Mouse (Mus musculus) E14TG2a.4 (cell line): ENCODE measurements at regions not wholly inside any gene's neighbourhood (a gene's known extent, or its start where the extent isn't known, plus 50 kb on each side); places are given as distances from the start of the nearest gene placed in this dataset.
A peak's percentile ranks its signal among the peaks of the same experiment; 100 is the strongest.

Experiments used
- H3K27me3 ChIP-seq: 2 replicates; pipeline ENCODE4 v1.6.1; 2014; ENCODE audit warnings: low read length, control low read depth; ENCODE audit not compliant: insufficient read depth
- H3K36me3 ChIP-seq: 2 replicates; pipeline ENCODE4 v1.6.1; 2014; ENCODE audit warnings: low read length, control low read depth; ENCODE audit not compliant: insufficient read depth
- H3K4me1 ChIP-seq: replicated peaks from 2 replicates; pipeline ENCODE4 v1.6.1; 2014; ENCODE audit warnings: low read depth, low read length, control low read depth
- H3K4me3 ChIP-seq: replicated peaks from 2 replicates; pipeline ENCODE4 v1.5.1; 2014; ENCODE audit warnings: mild to moderate bottlenecking, low read length
- H3K9me3 ChIP-seq: 2 replicates; pipeline ENCODE4 v1.6.1; 2014; ENCODE audit warnings: low read length, control low read depth
- CTCF ChIP-seq: conservative IDR thresholded peaks from 2 replicates; pipeline ENCODE4 v1.5.1; 2014; ENCODE audit warnings: low read length
- NANOG ChIP-seq: IDR thresholded peaks from 2 replicates; pipeline ENCODE4 v1.6.1; 2014; ENCODE audit warnings: borderline replicate concordance, low read length, mixed read lengths
- POU5F1 ChIP-seq: IDR thresholded peaks from 2 replicates; pipeline ENCODE4 v1.6.1; 2014; ENCODE audit warnings: low read length, borderline replicate concordance

DNA sequence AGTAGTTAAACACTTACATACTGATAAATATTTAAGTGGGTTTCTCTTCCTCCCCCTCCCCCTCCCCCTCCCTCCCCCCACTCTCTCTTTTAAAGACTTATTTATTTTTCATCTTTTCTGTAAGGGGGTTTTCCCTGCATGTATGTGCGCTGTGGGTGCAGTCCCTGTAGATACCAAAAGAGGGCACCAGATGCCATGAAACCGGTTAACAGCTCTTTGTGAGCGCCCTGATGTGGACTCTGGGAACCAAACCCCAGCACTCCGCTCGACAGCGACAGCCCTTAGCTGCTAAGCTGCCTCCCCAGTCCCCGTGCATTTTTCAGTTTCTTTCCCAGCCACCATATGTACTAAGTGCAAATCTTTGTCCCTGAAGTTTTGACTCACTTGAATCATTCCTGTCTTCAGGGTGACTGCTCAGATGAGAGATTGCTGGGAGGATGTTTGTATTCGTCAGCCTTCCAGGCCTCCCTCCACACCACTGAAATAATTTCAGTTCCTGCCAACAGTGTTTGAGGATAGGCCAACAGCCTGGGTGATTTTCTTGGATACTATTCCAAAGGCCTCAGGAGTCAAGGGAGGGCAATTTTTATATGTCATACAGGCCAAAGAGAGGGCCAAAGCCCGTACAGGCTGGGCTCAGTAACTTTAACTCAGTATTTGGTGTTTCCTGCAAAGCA, 309.3 kb downstream of the Prdm2 start:
- Histone ChIP-seq H3K4me1 (no peaks in the 10 kb centered on the region), H3K4me3 (no peak overlapping the region), H3K27me3 (peaks cover 12% of the 10 kb centered on the region; the same call in 1 of the 2 replicates), H3K36me3 (no peaks in the 10 kb centered on the region), H3K9me3 (no peaks in the 10 kb centered on the region)
- TF ChIP-seq CTCF = peak; percentile 54
- TF ChIP-seq NANOG = no peak

DNA sequence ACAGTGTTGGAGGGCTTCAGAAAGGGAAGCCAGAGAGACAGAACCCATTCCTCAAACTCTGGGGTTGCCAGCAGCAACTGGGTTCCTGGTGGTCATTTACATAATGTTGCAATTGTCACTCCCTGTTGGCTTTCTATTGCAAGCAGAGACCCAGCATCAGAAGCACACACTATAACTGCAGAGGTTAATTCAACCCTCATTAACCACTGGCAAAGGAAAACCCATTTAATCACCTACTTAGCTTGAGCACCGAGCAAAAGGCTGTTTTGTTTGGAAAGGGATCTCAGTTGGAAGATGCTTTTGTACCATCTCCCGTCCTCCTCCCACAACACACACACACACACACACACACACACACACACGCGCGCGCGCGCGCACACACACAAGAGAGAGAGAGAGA, 312.0 kb downstream of the Prdm2 start:
- H3K36me3 ChIP-seq = no peaks in the 10 kb centered on the region
- peaks cover 7% of the 10 kb centered on the region; the same call in 1 of the 2 replicates for H3K9me3 ChIP-seq
- peaks cover 8% of the 10 kb centered on the region; the same call in 1 of the 2 replicates for H3K27me3 ChIP-seq
- TF ChIP-seq CTCF (no peak), NANOG (no peak), POU5F1 (no peak)
- H3K4me3 ChIP-seq = no peak overlapping the region
- H3K4me1 ChIP-seq = no peaks in the 10 kb centered on the region

GRCm38 (mm10) chr4:142898994-142899393, 313.8 kb downstream of the Prdm2 start:
- no peaks in the 10 kb centered on the region for H3K4me1 ChIP-seq
- no peak for TF ChIP-seq CTCF
- no peak for TF ChIP-seq POU5F1
- no peak for TF ChIP-seq NANOG
- no peak overlapping the region for H3K4me3 ChIP-seq
- no peaks in the 10 kb centered on the region for H3K36me3 ChIP-seq
- H3K9me3 ChIP-seq = peaks cover 7% of the 10 kb centered on the region; the same call in 1 of the 2 replicates
- peaks cover 8% of the 10 kb centered on the region; the same call in 1 of the 2 replicates for H3K27me3 ChIP-seq

GRCm38 (mm10) chr4:142890711-142891110, 322.1 kb downstream of the Prdm2 start:
- Histone ChIP-seq H3K36me3 (no peaks in the 10 kb centered on the region), H3K9me3 (peaks cover 8% of the 10 kb centered on the region), H3K4me1 (no peaks in the 10 kb centered on the region), H3K4me3 (no peak overlapping the region), H3K27me3 (no peaks in the 10 kb centered on the region)
- no peak for TF ChIP-seq POU5F1
- no peak for TF ChIP-seq CTCF
- TF ChIP-seq NANOG = no peak

- TF ChIP-seq NANOG (no peak), POU5F1 (no peak), CTCF (no peak)
- Histone ChIP-seq H3K4me1 (no peaks in the 10 kb centered on the region), H3K9me3 (peaks cover 8% of the 10 kb centered on the region), H3K27me3 (no peaks in the 10 kb centered on the region), H3K36me3 (no peaks in the 10 kb centered on the region), H3K4me3 (no peak overlapping the region)
Observed at GRCm38 (mm10) chr4:142888891-142889290, 323.9 kb downstream of the Prdm2 start.

DNA sequence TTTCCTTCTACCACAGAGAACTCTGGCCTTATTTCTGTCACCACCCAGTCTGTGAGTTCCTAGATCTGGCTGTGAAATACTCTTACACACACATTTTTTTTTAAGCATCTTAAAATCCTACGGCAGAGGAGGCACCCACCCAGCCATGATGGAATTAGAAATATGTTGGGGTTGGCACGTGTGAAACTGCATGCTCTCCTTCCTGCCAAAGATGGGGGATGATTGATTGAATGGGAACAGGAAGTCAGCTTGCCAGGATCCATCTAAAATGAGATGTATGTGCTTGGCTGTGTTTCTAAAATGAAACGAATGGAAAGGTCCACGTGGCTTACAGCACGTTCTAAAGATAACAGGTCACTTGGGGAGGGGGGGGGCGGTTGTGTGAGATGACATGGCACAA, 324.9 kb downstream of the Prdm2 start:
- TF ChIP-seq CTCF (no peak), NANOG (no peak), POU5F1 (no peak)
- Histone ChIP-seq H3K27me3 (no peaks in the 10 kb centered on the region), H3K36me3 (no peaks in the 10 kb centered on the region), H3K9me3 (peaks cover 8% of the 10 kb centered on the region), H3K4me3 (no peak overlapping the region), H3K4me1 (0 out of 2 replicates have a peak, but pooled peaks cover 1% of the 10 kb centered on the region)

DNA sequence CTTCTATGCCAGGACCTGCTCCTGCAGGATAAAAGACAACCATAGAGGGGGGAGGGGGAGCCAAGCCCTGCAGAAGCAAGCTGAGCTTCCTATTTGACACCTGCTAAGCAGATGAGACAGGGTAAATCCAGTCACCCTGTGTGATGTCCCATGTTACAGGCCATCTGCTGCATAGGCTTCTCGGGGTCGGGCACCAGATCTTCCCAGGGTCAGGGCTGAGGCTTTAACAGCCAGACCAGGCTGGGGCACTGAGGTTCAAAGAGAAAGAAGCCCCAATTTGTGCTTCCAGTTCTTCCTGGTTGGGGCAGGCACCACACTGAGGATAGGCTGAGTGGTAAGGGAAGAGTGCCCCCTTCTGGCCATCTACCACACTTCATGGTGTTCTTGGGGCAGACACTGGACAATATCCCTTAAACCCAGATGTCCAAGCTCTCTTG, 332.5 kb downstream of the Prdm2 start:
- no peaks in the 10 kb centered on the region for H3K9me3 ChIP-seq
- H3K27me3 ChIP-seq = no peaks in the 10 kb centered on the region; the same call in 1 of the 2 replicates
- peaks cover 8% of the 10 kb centered on the region; the same call in 1 of the 2 replicates for H3K4me1 ChIP-seq
- TF ChIP-seq CTCF = peak; percentile 53
- no peak for TF ChIP-seq POU5F1
- no peak overlapping the region for H3K4me3 ChIP-seq
- no peaks in the 10 kb centered on the region for H3K36me3 ChIP-seq

GRCm38 (mm10) chr4:142876151-142876550, 336.6 kb downstream of the Prdm2 start:
- TF ChIP-seq NANOG (no peak), CTCF (no peak), POU5F1 (no peak)
- H3K27me3 ChIP-seq = no peaks in the 10 kb centered on the region
- no peaks in the 10 kb centered on the region for H3K9me3 ChIP-seq
- peaks cover 4% of the 10 kb centered on the region; the same call in 1 of the 2 replicates for H3K4me1 ChIP-seq
- H3K4me3 ChIP-seq = no peak overlapping the region
- no peaks in the 10 kb centered on the region for H3K36me3 ChIP-seq

DNA sequence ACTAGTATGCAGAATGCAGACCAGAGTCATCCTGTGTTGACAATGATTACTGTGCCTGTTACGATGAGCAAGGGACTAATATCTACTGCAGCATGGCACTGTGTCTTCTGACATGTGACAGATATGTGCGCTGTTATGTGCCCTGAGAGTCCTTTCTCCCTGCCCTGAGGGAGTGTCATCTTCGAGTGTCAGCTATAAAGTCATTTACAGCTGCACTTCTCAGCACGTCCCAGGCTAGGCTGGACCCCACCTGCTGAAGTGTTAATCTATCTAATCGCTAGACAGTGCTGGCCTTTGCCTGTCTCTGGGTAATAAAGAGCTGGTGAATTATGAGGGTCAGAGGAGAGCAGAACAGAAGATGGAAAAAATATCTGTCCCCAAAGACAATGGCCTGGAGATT, 337.7 kb downstream of the Prdm2 start:
- H3K27me3 ChIP-seq = no peaks in the 10 kb centered on the region
- TF ChIP-seq CTCF = no peak
- no peak for TF ChIP-seq POU5F1
- TF ChIP-seq NANOG = no peak
- no peaks in the 10 kb centered on the region for H3K36me3 ChIP-seq
- H3K9me3 ChIP-seq = no peaks in the 10 kb centered on the region
- no peak overlapping the region for H3K4me3 ChIP-seq
- 0 out of 2 replicates have a peak, but pooled peaks cover under 1% of the 10 kb centered on the region for H3K4me1 ChIP-seq
